In genomic region chr5:117318741-117319629, GRCm38 (mm10) we compare ENCODE assay signal across 8 mouse cellular contexts. TPM values are rescaled to one million over a fixed set of nuclear protein-coding genes. Genes with fewer than 3 reads are reported as not detected.
DNase-seq lines count a peak whose midpoint lies in the region; ATAC-seq lines count a peak whose summit lies in the region.

Vsig10 (plus strand) TSS chr5:117319083.

- H3K9ac ChIP-seq in hindbrain, embryonic 15.5 days: peak within 1 kb of the TSS; percentile 65

- H3K9me3 ChIP-seq in hindbrain, embryonic 15.5 days: no peaks in the 10 kb centered on the region

- WGBS in hindbrain, embryonic 15.5 days: under 1% methylated on average over 75 of the region's 81 CpGs

- peaks cover 25% of the 10 kb centered on the region; the same call in 1 of the 2 replicates for H3K27me3 ChIP-seq in hindbrain, embryonic 15.5 days

- H3K4me2 ChIP-seq in hindbrain, embryonic 15.5 days: peak within 1 kb of the TSS; percentile 100

- peak within 1 kb of the TSS; percentile 62 for H3K4me3 ChIP-seq in hindbrain, embryonic 15.5 days

- peak within 1 kb of the TSS; percentile 13; the same call in 1 of the 2 replicates for H3K27ac ChIP-seq in hindbrain, embryonic 15.5 days (replicated peaks)

- peak; percentile 84 for ATAC-seq in hindbrain, embryonic 15.5 days (ENCODE audit: low FRiP score, low read depth)
- peak; percentile 93 for ATAC-seq in megakaryocyte, adult 5-6 weeks (ENCODE audit: poor library complexity, severe bottlenecking)

- H3K4me1 ChIP-seq in hindbrain, embryonic 15.5 days (replicated peaks): peaks cover 22% of the 10 kb centered on the region

- no peaks in the 10 kb centered on the region for H3K36me3 ChIP-seq in hindbrain, embryonic 15.5 days

- peak; percentile 19 for DNase-seq in T-cell, adult 2 months (ENCODE audit: low spot score)
- peak; percentile 51 to 62 for DNase-seq in cerebellum, postnatal 14 days
- DNase-seq in gastrocnemius, adult 8-10 months (ENCODE audit: low spot score in 2 of 2): peak; percentile 60 to 71
- DNase-seq in left cerebral cortex, adult 8-10 months (ENCODE audit: low spot score in 2 of 2): peak; percentile 18 to 22
- DNase-seq in right cerebral cortex, adult 18-20 months: peak; percentile 46
- peak; percentile 70 for DNase-seq in urinary bladder, postnatal 25 days (ENCODE audit: low spot score)

RNA-seq across cellular contexts. Expression of gene Vsig10, which starts in this region (rescaled TPM):
- 1 to 10 TPM; 5.5 to 7.5 (median 6.9) TPM for total RNA-seq in gastrocnemius, adult 8-10 months (2022)
- 1.3 and 2.4 TPM in 2 replicates for polyA plus RNA-seq in hindbrain, embryonic 15.5 days (2015; fragmentation: Nextera tagmentation; extraction: Ambion mirVana)
- 1 to 10 TPM; 1.7 to 3.6 (median 2.1) TPM for total RNA-seq in left cerebral cortex, adult 8-10 months (2022)
- total RNA-seq in megakaryocyte, adult 5-6 weeks (2015): 1.4 and 3.9 TPM in 2 replicates
- 0.94 and 2.0 TPM in 2 replicates for total RNA-seq in megakaryocyte, adult 5-6 weeks (2017)

Comparison
In these comparisons a context has a peak if more than half of its experiments do, and no peak if none do; other contexts are left out.
1. Peak in every context shown above with its lines: DNase-seq, ATAC-seq, H3K4me3 ChIP-seq and H3K27ac ChIP-seq.
2. DNase-seq: peak in every context shown above with its lines; median percentile 70 in urinary bladder, postnatal 25 days; 66 in gastrocnemius, adult 8-10 months; 56 in cerebellum, postnatal 14 days; 46 in right cerebral cortex, adult 18-20 months; 20 in left cerebral cortex, adult 8-10 months; 19 in T-cell, adult 2 months.